Comparison of ENCODE assay signal across 16 mouse cellular contexts in genomic region chr16:52804365-52804764, GRCm38 (mm10).
"Had no signal": no experiment of that assay in that cellular context is flagged by ENCODE, and none has a peak within 500 bp of the region (broad histone marks: within the 10 kb centered on the region; RNA-seq: fewer than 3 reads in every experiment).

No protein-coding gene starts in this region.

- H3K9me3 ChIP-seq: neural tube, embryonic 13.5 days; neural tube, embryonic 15.5 days; stomach, embryonic 15.5 days had no signal

- H3K4me3 ChIP-seq: neural tube, embryonic 13.5 days; neural tube, embryonic 15.5 days; stomach, embryonic 15.5 days had no signal

- H3K27me3 ChIP-seq: neural tube, embryonic 13.5 days; neural tube, embryonic 15.5 days; stomach, embryonic 15.5 days had no signal

- DNase-seq: retina, postnatal 1 day; right cerebral cortex, adult 18-20 months; right cerebral cortex, postnatal 14 days; right cerebral cortex, postnatal 25 days; right cerebral cortex, postnatal 4 days; spleen, adult 18-20 months; thymus, adult 18-20 months; thymus, adult 2 months; thymus, postnatal 14 days; thymus, postnatal 25 days; thymus, postnatal 36 days; thymus, postnatal 4 days had no signal

- H3K9ac ChIP-seq: neural tube, embryonic 13.5 days; neural tube, embryonic 15.5 days; stomach, embryonic 15.5 days had no signal

- H3K4me1 ChIP-seq: neural tube, embryonic 13.5 days; neural tube, embryonic 15.5 days; stomach, embryonic 15.5 days had no signal

- H3K36me3 ChIP-seq: neural tube, embryonic 13.5 days; neural tube, embryonic 15.5 days; stomach, embryonic 15.5 days had no signal

- H3K27ac ChIP-seq: neural tube, embryonic 13.5 days; neural tube, embryonic 15.5 days; stomach, embryonic 15.5 days; stomach, postnatal 0 days had no signal

- H3K4me2 ChIP-seq: neural tube, embryonic 13.5 days; neural tube, embryonic 15.5 days; stomach, embryonic 15.5 days had no signal
